Mouse (Mus musculus) forebrain, embryonic 15.5 days (tissue): ENCODE results near the gene Atp6v1e2. TPM values are rescaled to one million over a fixed set of nuclear protein-coding genes. Genes with fewer than 3 reads are reported as not detected.

Source experiments
- ATAC-seq: fragments of 200-750 bp; cut with Nextera tagmentation; replicated peaks from 2 replicates; pipeline ENCODE4 v1.8.0; 2017; ENCODE audit warnings: mild to moderate bottlenecking, moderate TSS enrichment, moderate library complexity
- H3K27ac ChIP-seq: fragments of 300-500 bp; sonication (generic); replicated peaks from 2 replicates; pipeline ENCODE4 v1.5.1; 2015; ENCODE audit warnings: mild to moderate bottlenecking, inconsistent platforms
- H3K27me3 ChIP-seq: fragments of 300-500 bp; sonication (generic); 2 replicates; pipeline ENCODE4 v1.6.1; 2015; ENCODE audit warnings: inconsistent platforms
- H3K36me3 ChIP-seq: fragments of 300-500 bp; sonication (generic); 2 replicates; pipeline ENCODE4 v1.6.1; 2015; ENCODE audit warnings: mild to moderate bottlenecking, inconsistent platforms
- H3K4me1 ChIP-seq: fragments of 300-500 bp; sonication (generic); 2 replicates; pipeline ENCODE4 v1.6.1; 2015; ENCODE audit warnings: inconsistent platforms
- H3K4me2 ChIP-seq: fragments of 300-500 bp; sonication (generic); replicated peaks from 2 replicates; pipeline ENCODE4 v1.6.1; 2015; ENCODE audit warnings: mild to moderate bottlenecking, inconsistent platforms
- H3K4me3 ChIP-seq: fragments of 300-500 bp; sonication (generic); 2 replicates; pipeline ENCODE4 v1.5.1; 2015; ENCODE audit warnings: mild to moderate bottlenecking, inconsistent platforms
- H3K9ac ChIP-seq: fragments of 300-500 bp; sonication (generic); replicated peaks from 2 replicates; pipeline ENCODE4 v1.6.1; 2015; ENCODE audit warnings: mild to moderate bottlenecking, inconsistent platforms
- H3K9me3 ChIP-seq: fragments of 300-500 bp; sonication (generic); 2 replicates; pipeline ENCODE4 v1.6.1; 2016; ENCODE audit warnings: inconsistent platforms
- WGBS: fragments of 180-500 bp; shearing (Covaris S2); methylation state at CpG from one replicate; pipeline ENCODE4 v1.1.7; 2015; ENCODE audit warnings: mixed read lengths; 5-methylcytosine and 5-hydroxymethylcytosine counted together
- polyA plus RNA-seq: library from polyadenylated mRNA; unstranded; fragments of >200 nt; fragmentation: Nextera tagmentation; extraction: Ambion mirVana; gene quantifications from 2 replicates; pipeline ENCODE4 v1.2.1, GENCODE M21; 2015

Atp6v1e2 gene
- polyA plus RNA-seq, 1 experiment from 2014 or later: not detected

- Histone ChIP-seq H3K27ac (no peak overlapping the region), H3K4me1 (peaks cover 6% of the 10 kb centered on the region; the same call in 1 of the 2 replicates), H3K4me2 (no peak overlapping the region), H3K9ac (no peak overlapping the region), H3K9me3 (no peaks in the 10 kb centered on the region), H3K4me3 (no peak overlapping the region), H3K27me3 (no peaks in the 10 kb centered on the region), H3K36me3 (no peaks in the 10 kb centered on the region)
- no peak for ATAC-seq
- 91% methylated on average over 7 of the region's 7 CpGs for WGBS
These were observed 24.2 kb upstream of the Atp6v1e2 start for GRCm38 (mm10) chr17:86971860-86972259.

GRCm38 (mm10) chr17:86971036-86971435 is 23.3 kb upstream of the Atp6v1e2 start:
- Histone ChIP-seq H3K4me1 (peaks cover 6% of the 10 kb centered on the region; the same call in 1 of the 2 replicates), H3K27me3 (no peaks in the 10 kb centered on the region), H3K9me3 (no peaks in the 10 kb centered on the region), H3K4me2 (no peak overlapping the region), H3K36me3 (no peaks in the 10 kb centered on the region), H3K4me3 (no peak overlapping the region), H3K9ac (no peak overlapping the region), H3K27ac (0 out of 2 replicates have a peak overlapping the region, but pooled peaks have one; percentile 8)
- WGBS: 54% methylated on average over 5 of the region's 5 CpGs
- ATAC-seq: no peak

GRCm38 (mm10) chr17:86970026-86970750 is 22.5 kb upstream of the Atp6v1e2 start:
- 94% methylated on average over 15 of the region's 15 CpGs for WGBS
- no peak for ATAC-seq
- peaks cover 8% of the 10 kb centered on the region for H3K4me1 ChIP-seq

GRCm38 (mm10) chr17:86969582-86969981 is 21.9 kb upstream of the Atp6v1e2 start:
- Histone ChIP-seq H3K27me3 (no peaks in the 10 kb centered on the region), H3K4me3 (no peak overlapping the region), H3K4me2 (no peak overlapping the region), H3K4me1 (peaks cover 14% of the 10 kb centered on the region), H3K9ac (no peak overlapping the region), H3K9me3 (no peaks in the 10 kb centered on the region), H3K36me3 (no peaks in the 10 kb centered on the region), H3K27ac (no peak overlapping the region)
- ATAC-seq: no peak
- WGBS: 60% methylated on average over 5 of the region's 5 CpGs

More at GRCm38 (mm10) chr17:86970026-86970750, 22.5 kb upstream of the Atp6v1e2 start:
- Histone ChIP-seq H3K4me3 (no peak overlapping the region), H3K9me3 (no peaks in the 10 kb centered on the region), H3K4me2 (no peak overlapping the region), H3K27me3 (no peaks in the 10 kb centered on the region), H3K27ac (no peak overlapping the region), H3K36me3 (no peaks in the 10 kb centered on the region), H3K9ac (no peak overlapping the region)

GRCm38 (mm10) chr17:86968581-86968980 is 20.9 kb upstream of the Atp6v1e2 start:
- Histone ChIP-seq H3K27me3 (no peaks in the 10 kb centered on the region), H3K4me3 (no peak overlapping the region), H3K36me3 (no peaks in the 10 kb centered on the region), H3K9ac (no peak overlapping the region), H3K4me1 (peaks cover 24% of the 10 kb centered on the region), H3K27ac (no peak overlapping the region), H3K4me2 (no peak overlapping the region), H3K9me3 (no peaks in the 10 kb centered on the region)
- ATAC-seq: no peak
- 90% methylated on average over 5 of the region's 5 CpGs for WGBS

GRCm38 (mm10) chr17:86967536-86968525 is 20.1 kb upstream of the Atp6v1e2 start:
- no peak for ATAC-seq
- Histone ChIP-seq H3K9ac (no peak overlapping the region), H3K9me3 (no peaks in the 10 kb centered on the region), H3K27ac (no peak overlapping the region), H3K4me1 (peaks cover 27% of the 10 kb centered on the region), H3K27me3 (no peaks in the 10 kb centered on the region), H3K4me3 (no peak overlapping the region), H3K4me2 (no peak overlapping the region), H3K36me3 (no peaks in the 10 kb centered on the region)
- WGBS: 86% methylated on average over 10 of the region's 10 CpGs

- ATAC-seq: no peak
- 95% methylated on average over 12 of the region's 12 CpGs for WGBS
These were observed 19.4 kb upstream of the Atp6v1e2 start for GRCm38 (mm10) chr17:86967048-86967447.

GRCm38 (mm10) chr17:86966040-86966439 is 18.3 kb upstream of the Atp6v1e2 start:
- no peak overlapping the region for H3K27ac ChIP-seq
- H3K9me3 ChIP-seq: no peaks in the 10 kb centered on the region
- H3K9ac ChIP-seq: no peak overlapping the region
- no peaks in the 10 kb centered on the region for H3K27me3 ChIP-seq
- H3K4me1 ChIP-seq: peaks cover 33% of the 10 kb centered on the region
- no peak overlapping the region for H3K4me3 ChIP-seq
- WGBS: 83% methylated on average over 10 of the region's 10 CpGs
- no peaks in the 10 kb centered on the region for H3K36me3 ChIP-seq
- no peak overlapping the region for H3K4me2 ChIP-seq
- ATAC-seq: no peak

More at GRCm38 (mm10) chr17:86967048-86967447, 19.4 kb upstream of the Atp6v1e2 start:
- Histone ChIP-seq H3K9ac (no peak overlapping the region), H3K4me1 (peaks cover 31% of the 10 kb centered on the region), H3K4me3 (no peak overlapping the region), H3K9me3 (no peaks in the 10 kb centered on the region), H3K27ac (no peak overlapping the region), H3K4me2 (no peak overlapping the region), H3K36me3 (no peaks in the 10 kb centered on the region), H3K27me3 (no peaks in the 10 kb centered on the region)

GRCm38 (mm10) chr17:86965121-86965520 is 17.4 kb upstream of the Atp6v1e2 start:
- Histone ChIP-seq H3K27ac (peak overlapping the region; percentile 28; the same call in 1 of the 2 replicates), H3K36me3 (no peaks in the 10 kb centered on the region), H3K4me1 (peaks cover 33% of the 10 kb centered on the region), H3K4me3 (peak overlapping the region; percentile 75), H3K9me3 (no peaks in the 10 kb centered on the region), H3K9ac (0 out of 2 replicates have a peak overlapping the region, but pooled peaks have one; percentile 11), H3K4me2 (peak overlapping the region; percentile 89), H3K27me3 (no peaks in the 10 kb centered on the region)
- WGBS: 81% methylated on average over 8 of the region's 8 CpGs
- ATAC-seq: no peak

- peak; percentile 55 for ATAC-seq
- Histone ChIP-seq H3K27me3 (no peaks in the 10 kb centered on the region), H3K36me3 (no peaks in the 10 kb centered on the region), H3K9me3 (no peaks in the 10 kb centered on the region), H3K27ac (peak overlapping the region; percentile 28; the same call in 1 of the 2 replicates), H3K4me3 (peak overlapping the region; percentile 75), H3K4me2 (peak overlapping the region; percentile 89), H3K4me1 (peaks cover 33% of the 10 kb centered on the region), H3K9ac (0 out of 2 replicates have a peak overlapping the region, but pooled peaks have one; percentile 11)
- 0% methylated on average over 10 of the region's 10 CpGs for WGBS
These were observed 16.8 kb upstream of the Atp6v1e2 start for GRCm38 (mm10) chr17:86964502-86964901.

GRCm38 (mm10) chr17:86964041-86964440 is 16.3 kb upstream of the Atp6v1e2 start:
- 0% methylated on average over 6 of the region's 6 CpGs for WGBS
- H3K9ac ChIP-seq: no peak overlapping the region
- no peaks in the 10 kb centered on the region for H3K27me3 ChIP-seq
- peaks cover 33% of the 10 kb centered on the region for H3K4me1 ChIP-seq
- H3K36me3 ChIP-seq: no peaks in the 10 kb centered on the region
- no peak for ATAC-seq
- H3K27ac ChIP-seq: no peak overlapping the region
- no peaks in the 10 kb centered on the region for H3K9me3 ChIP-seq
- H3K4me3 ChIP-seq: peak overlapping the region; percentile 75
- H3K4me2 ChIP-seq: peak overlapping the region; percentile 89

- peaks cover 33% of the 10 kb centered on the region for H3K4me1 ChIP-seq
- no peaks in the 10 kb centered on the region for H3K36me3 ChIP-seq
- ATAC-seq: peak; percentile 59
- H3K4me3 ChIP-seq: peak overlapping the region; percentile 75
- H3K27ac ChIP-seq: peak overlapping the region; percentile 69
- peak overlapping the region; percentile 75 for H3K9ac ChIP-seq
- H3K27me3 ChIP-seq: no peaks in the 10 kb centered on the region
- WGBS: under 1% methylated on average over 26 of the region's 26 CpGs
- no peaks in the 10 kb centered on the region for H3K9me3 ChIP-seq
- peak overlapping the region; percentile 89 for H3K4me2 ChIP-seq
These were observed 15.8 kb upstream of the Atp6v1e2 start for GRCm38 (mm10) chr17:86963586-86963902.
